Mouse (Mus musculus) forebrain, embryonic 16.5 days (tissue): Measurements from ENCODE around the gene Prss16. TPM values are rescaled to one million over a fixed set of nuclear protein-coding genes. Genes with fewer than 3 reads are reported as not detected.

Source experiments
- ATAC-seq: fragments of 200-750 bp; cut with Nextera tagmentation; 2 replicates; pipeline ENCODE4 v1.8.0; 2017; ENCODE audit warnings: mild to moderate bottlenecking, moderate library complexity
- H3K27ac ChIP-seq: fragments of 300-500 bp; sonication (generic); 2 replicates; pipeline ENCODE4 v1.5.1; 2014; ENCODE audit warnings: low read length, control low read depth
- H3K27me3 ChIP-seq: fragments of 300-500 bp; sonication (generic); replicated peaks from 2 replicates; pipeline ENCODE4 v1.6.1; 2014; ENCODE audit warnings: low read length; ENCODE audit not compliant: control insufficient read depth, insufficient read depth
- H3K36me3 ChIP-seq: fragments of 300-500 bp; sonication (generic); 2 replicates; pipeline ENCODE4 v1.6.1; 2014; ENCODE audit not compliant: control insufficient read depth, insufficient read depth
- H3K4me1 ChIP-seq: fragments of 300-500 bp; sonication (generic); replicated peaks from 2 replicates; pipeline ENCODE4 v1.6.1; 2014; ENCODE audit warnings: low read length; ENCODE audit not compliant: control insufficient read depth, insufficient read depth
- H3K4me2 ChIP-seq: fragments of 300-500 bp; sonication (generic); 2 replicates; pipeline ENCODE4 v1.6.1; 2014; ENCODE audit warnings: mild to moderate bottlenecking, low read length, control low read depth
- H3K4me3 ChIP-seq: fragments of 300-500 bp; sonication (generic); replicated peaks from 2 replicates; pipeline ENCODE4 v1.5.1; 2014; ENCODE audit warnings: mild to moderate bottlenecking, low read length, control low read depth
- H3K9ac ChIP-seq: fragments of 300-500 bp; sonication (generic); replicated peaks from 2 replicates; pipeline ENCODE4 v1.6.1; 2014; ENCODE audit warnings: low read depth, low read length, control low read depth
- H3K9me3 ChIP-seq: fragments of 300-500 bp; sonication (generic); 2 replicates; pipeline ENCODE4 v1.6.1; 2016; ENCODE audit warnings: low read length; ENCODE audit not compliant: control insufficient read depth
- WGBS: fragments of 180-500 bp; shearing (Covaris S2); extraction: QIAGEN DNeasy Blood & Tissue Kit; methylation state at CpG from one replicate; pipeline ENCODE4 v1.1.7; 2014; 5-methylcytosine and 5-hydroxymethylcytosine counted together
- polyA plus RNA-seq: library from polyadenylated mRNA; unstranded; fragments of >200 nt; fragmentation: Nextera tagmentation; extraction: Ambion mirVana; gene quantifications from 2 replicates; pipeline ENCODE4 v1.2.1, GENCODE M21; 2015

The Prss16 gene
- polyA plus RNA-seq, 1 experiment from 2014 or later, result 0.19 TPM

DNA sequence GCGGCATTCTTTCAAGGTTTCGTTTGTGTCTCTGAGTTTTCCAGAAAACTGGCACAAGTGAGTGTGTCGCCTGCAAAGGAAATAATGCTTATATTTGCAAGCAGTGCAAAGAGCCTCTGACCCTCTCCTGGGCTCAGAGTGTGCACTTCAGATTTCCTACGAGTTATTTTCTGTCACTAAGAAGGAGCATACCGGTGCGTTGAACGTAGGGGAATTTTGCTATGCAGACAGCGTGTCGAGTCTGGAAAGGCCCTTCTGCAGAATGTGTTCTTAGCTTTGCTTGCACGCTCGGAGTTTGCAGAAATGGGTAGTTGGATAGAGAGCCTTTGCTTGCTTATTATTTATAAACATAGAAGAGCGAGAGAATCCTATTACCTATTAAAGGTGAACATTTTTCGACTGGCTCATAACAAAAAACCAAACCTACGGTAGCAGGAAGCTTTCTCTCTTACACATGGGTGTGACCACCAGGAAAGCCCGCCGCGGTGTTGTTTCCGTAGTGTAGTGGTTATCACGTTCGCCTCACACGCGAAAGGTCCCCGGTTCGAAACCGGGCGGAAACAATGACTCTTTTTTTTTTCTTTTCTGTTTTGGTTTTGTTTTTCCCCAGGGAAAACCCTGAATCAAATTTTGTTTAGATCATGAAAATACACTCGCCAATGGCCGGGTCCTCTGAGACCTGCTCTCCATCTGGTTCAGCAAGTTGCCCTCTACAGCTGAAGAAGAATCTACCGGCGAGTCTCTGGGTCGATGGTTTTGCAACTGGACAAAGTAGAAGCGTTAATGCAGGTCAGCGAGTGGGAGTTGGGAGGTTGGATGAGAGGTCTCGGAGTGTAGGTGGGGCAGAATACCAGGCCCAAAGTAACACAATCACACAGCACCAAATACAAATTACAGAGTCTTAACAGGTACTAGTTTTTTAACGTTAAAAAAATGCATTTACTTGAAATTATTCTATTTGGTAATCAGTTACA lies 16.8 kb upstream of the Prss16 start:
- Histone ChIP-seq H3K27me3 (0 out of 2 replicates have a peak, but pooled peaks cover 2% of the 10 kb centered on the region), H3K4me2 (peak overlapping the region; percentile 48), H3K27ac (peak overlapping the region; percentile 24), H3K4me3 (peak overlapping the region; percentile 47), H3K4me1 (peaks cover 15% of the 10 kb centered on the region), H3K9ac (peak overlapping the region; percentile 41), H3K9me3 (no peaks in the 10 kb centered on the region), H3K36me3 (no peaks in the 10 kb centered on the region)
- WGBS, result 1% methylated on average over 35 of the region's 35 CpGs
- peak; percentile 62 for ATAC-seq

DNA sequence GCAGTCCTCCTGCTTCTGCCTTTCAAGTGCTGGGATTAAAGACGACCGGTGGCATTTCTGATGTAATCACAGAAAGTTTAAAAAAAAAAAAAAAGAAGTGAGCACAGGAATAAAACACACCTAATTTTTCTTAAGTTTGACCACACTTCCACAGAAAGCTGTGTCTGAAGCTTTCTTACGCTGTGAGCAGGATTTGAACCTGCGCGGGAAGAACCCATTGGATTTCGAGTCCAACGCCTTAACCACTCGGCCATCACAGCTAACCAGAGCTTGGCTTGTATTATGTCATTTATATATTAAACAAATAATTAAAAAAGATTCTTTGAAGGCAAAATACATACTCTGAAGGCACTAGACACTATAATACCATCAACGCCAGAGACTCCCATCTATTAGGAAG lies 12.7 kb upstream of the Prss16 start:
- no peaks in the 10 kb centered on the region for H3K9me3 ChIP-seq
- under 1% methylated on average over 9 of the region's 9 CpGs for WGBS
- H3K4me2 ChIP-seq, result peak overlapping the region; percentile 50
- no peaks in the 10 kb centered on the region for H3K36me3 ChIP-seq
- H3K27me3 ChIP-seq, result peaks cover 22% of the 10 kb centered on the region
- no peak overlapping the region for H3K9ac ChIP-seq
- H3K4me1 ChIP-seq, result peaks cover 24% of the 10 kb centered on the region
- H3K27ac ChIP-seq, result no peak overlapping the region
- ATAC-seq, result peak; percentile 71
- peak overlapping the region; percentile 44 for H3K4me3 ChIP-seq

DNA sequence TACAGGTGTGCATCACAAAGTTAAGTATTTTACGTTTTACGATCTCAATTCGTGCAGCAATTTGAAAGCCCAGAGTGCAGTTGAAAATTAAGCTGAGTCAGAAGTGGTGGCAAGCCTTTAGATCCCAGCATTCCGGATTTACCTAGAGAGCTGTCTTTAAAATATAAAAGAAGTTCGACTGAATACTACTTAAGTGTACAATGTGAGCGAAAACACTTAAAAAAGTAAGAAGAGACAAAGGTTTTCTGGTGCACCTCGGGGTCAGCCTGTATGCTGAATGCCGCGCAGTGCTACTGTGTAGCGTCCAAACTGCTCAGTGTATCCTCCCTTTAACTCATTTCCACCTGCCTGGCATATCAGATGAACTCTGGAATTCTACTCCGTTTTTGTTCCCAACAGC lies 12.0 kb upstream of the Prss16 start:
- Histone ChIP-seq H3K4me2 (peak overlapping the region; percentile 50), H3K36me3 (no peaks in the 10 kb centered on the region), H3K4me3 (peak overlapping the region; percentile 44), H3K27me3 (peaks cover 22% of the 10 kb centered on the region), H3K4me1 (peaks cover 22% of the 10 kb centered on the region), H3K9ac (no peak overlapping the region), H3K9me3 (no peaks in the 10 kb centered on the region), H3K27ac (no peak overlapping the region)
- under 1% methylated on average over 11 of the region's 11 CpGs for WGBS
- ATAC-seq, result no peak

DNA sequence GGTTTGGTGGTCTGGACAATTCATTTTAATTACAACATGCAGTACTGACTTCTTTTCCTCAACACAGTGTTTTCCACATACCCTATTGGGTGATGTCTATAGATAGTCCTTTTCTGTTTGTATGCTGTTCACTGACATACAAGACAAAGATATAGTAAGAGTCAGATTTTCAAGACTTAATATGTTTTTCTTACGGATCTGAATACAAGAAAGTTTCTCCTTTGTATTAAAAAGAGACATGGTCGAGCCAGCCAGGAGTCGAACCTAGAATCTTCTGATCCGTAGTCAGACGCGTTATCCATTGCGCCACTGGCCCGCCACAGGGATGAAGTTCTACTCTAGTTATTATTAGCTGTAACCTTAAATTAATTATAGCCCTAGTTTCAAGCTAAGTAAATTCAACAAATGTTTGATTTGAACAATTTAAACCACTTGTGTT lies 11.4 kb upstream of the Prss16 start:
- Histone ChIP-seq H3K27me3 (peaks cover 28% of the 10 kb centered on the region), H3K4me3 (peak overlapping the region; percentile 44), H3K9ac (no peak overlapping the region), H3K9me3 (no peaks in the 10 kb centered on the region), H3K4me1 (peaks cover 20% of the 10 kb centered on the region), H3K4me2 (peak overlapping the region; percentile 50), H3K36me3 (no peaks in the 10 kb centered on the region), H3K27ac (no peak overlapping the region)
- WGBS, result under 1% methylated on average over 8 of the region's 8 CpGs
- ATAC-seq, result peak; percentile 34; the same call in 1 of the 2 replicates

DNA sequence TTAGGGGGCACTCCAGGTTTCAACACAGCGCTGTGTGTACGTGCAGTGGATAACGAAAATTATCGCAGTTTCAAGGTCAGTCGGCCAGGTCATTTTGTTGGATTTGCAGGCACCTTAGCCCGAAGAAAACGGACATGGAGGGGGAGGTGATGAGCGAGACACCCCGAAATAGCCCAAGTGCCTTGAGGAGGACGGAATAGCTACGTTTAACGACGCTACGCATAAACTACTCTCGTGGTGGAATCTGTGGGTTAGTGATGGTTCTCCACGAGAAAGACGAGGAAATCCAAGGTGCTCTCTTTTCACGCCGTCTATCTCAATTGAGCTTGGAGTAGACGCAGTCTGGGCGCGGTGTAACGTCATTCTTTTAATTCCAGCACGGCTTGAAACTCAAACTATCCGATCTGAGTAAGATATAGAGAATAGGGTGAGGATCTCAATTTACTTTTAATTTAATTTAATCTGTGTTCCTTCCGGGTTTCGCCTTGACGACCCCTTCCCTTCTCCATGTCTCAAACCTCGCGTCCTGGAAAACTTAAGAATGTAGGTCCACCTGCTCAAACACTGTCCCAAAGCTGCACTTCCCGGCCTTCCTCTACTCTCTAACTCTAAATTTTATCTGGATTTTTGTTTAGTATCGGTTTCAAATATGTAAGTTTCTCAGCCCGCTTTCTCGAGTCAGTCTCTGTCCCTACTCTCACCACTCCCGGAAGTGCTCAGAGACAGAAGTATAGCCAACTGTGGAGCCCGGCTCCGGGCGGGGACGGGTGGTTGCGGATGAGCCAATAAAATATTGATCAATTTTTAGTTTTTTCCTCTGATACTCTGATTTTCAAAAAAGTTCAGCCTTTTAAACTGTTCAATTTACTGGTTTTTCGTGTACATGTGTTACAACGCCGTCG lies 10.6 kb upstream of the Prss16 start:
- under 1% methylated on average over 44 of the region's 44 CpGs for WGBS
- no peak for ATAC-seq
- peaks cover 33% of the 10 kb centered on the region for H3K27me3 ChIP-seq
- H3K4me3 ChIP-seq, result peak overlapping the region; percentile 39
- no peak overlapping the region for H3K27ac ChIP-seq
- H3K36me3 ChIP-seq, result no peaks in the 10 kb centered on the region
- H3K9ac ChIP-seq, result no peak overlapping the region
- peaks cover 3% of the 10 kb centered on the region; the same call in 1 of the 2 replicates for H3K9me3 ChIP-seq
- H3K4me2 ChIP-seq, result peak overlapping the region; percentile 50
- peaks cover 20% of the 10 kb centered on the region for H3K4me1 ChIP-seq

DNA sequence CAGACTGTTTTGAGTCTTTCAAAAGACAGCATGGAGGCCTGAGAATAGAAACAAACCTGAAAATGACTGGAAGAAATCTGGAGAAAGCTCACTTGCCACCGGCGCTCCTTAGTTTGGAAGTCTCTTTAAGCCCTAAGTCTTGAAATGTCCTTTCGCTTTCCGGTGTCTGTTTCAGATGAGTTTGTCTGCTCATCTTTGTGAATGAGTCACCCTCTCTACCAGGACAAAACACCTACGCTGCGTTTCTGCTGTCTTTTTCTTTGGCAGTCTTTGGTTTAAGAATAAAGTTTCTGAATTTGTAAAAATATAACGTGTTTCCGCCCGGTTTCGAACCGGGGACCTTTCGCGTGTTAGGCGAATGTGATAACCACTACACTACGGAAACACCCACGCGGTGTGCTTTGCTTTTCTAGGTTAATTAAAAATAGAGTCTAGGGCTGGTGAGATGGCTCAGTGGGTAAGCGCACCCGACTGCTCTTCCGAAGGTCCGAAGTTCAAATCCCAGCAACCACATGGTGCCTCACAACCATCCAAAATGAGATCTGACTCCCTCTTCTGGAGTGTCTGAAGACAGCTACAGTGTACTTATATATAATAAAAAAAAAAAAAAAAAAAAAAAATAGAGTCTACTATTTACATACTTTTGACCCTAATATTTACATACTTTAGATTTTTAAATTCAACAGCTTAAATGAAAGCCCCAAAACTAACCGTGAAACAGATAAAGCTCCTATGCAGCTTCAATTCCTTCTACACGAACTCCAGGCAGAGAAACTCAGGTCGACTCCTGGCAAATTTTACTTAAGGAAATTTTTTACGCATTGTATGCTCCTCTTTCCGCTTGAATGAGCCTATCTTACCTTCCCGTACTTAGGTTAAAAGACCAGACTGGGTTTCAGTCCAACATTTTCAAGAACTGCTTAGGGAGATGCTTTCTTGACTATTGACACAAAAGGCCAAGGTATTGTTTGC lies 6.2 kb upstream of the Prss16 start:
- Histone ChIP-seq H3K27me3 (peaks cover 62% of the 10 kb centered on the region), H3K36me3 (no peaks in the 10 kb centered on the region), H3K4me2 (no peak overlapping the region), H3K9ac (no peak overlapping the region), H3K4me3 (no peak overlapping the region), H3K4me1 (peaks cover 10% of the 10 kb centered on the region), H3K27ac (no peak overlapping the region), H3K9me3 (peaks cover 4% of the 10 kb centered on the region; the same call in 1 of the 2 replicates)
- peak; percentile 78 for ATAC-seq
- 14% methylated on average over 27 of the region's 27 CpGs for WGBS

DNA sequence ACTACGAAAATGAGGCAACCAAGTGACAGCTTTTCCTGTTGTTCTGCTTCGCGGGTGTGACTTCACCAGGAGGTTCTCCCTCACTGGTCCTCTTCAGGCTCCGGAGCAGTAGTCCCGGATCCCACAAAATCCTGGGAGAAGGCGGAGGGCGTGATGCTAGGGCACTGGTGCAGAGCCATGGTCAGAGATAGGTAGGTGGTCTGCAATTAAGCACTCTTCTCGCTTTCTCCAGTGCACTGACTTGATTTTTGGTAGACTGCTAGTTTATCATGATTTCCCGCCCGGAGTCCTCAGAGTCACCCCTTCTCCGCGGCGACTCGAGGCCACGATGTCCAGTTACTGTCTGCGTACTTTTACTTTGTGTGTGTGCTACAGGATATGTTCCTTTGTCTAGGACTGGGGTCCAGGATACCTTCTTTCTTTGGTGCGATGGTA lies 4.9 kb upstream of the Prss16 start:
- no peak for ATAC-seq
- WGBS, result 18% methylated on average over 17 of the region's 17 CpGs
- H3K4me3 ChIP-seq, result no peak overlapping the region
- H3K9ac ChIP-seq, result no peak overlapping the region
- no peaks in the 10 kb centered on the region for H3K36me3 ChIP-seq
- H3K9me3 ChIP-seq, result peaks cover 4% of the 10 kb centered on the region; the same call in 1 of the 2 replicates
- peaks cover 69% of the 10 kb centered on the region for H3K27me3 ChIP-seq
- no peak overlapping the region for H3K4me2 ChIP-seq
- H3K4me1 ChIP-seq, result no peaks in the 10 kb centered on the region
- no peak overlapping the region for H3K27ac ChIP-seq

DNA sequence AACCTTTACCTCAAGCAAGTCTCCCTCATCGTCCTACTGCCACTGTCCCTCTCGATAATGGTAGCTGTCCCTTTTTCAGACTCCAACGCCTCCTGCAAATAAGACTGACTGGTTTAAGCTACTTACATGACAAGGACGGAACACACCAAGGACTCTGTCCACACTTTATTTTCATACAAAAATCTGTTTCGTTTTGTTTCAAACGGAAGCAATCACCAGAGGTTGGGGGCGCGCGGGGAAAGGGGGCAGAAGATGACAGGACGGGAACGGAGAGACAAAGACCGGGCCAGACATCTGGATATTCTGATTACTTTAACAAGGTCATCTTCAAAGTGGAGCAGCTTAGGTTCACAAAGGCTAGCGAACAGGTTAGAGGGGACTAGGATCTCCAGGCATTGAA lies 4.2 kb upstream of the Prss16 start:
- no peaks in the 10 kb centered on the region for H3K36me3 ChIP-seq
- no peak for ATAC-seq
- H3K4me3 ChIP-seq, result no peak overlapping the region
- H3K27me3 ChIP-seq, result peaks cover 69% of the 10 kb centered on the region
- no peak overlapping the region for H3K4me2 ChIP-seq
- H3K9ac ChIP-seq, result no peak overlapping the region
- no peaks in the 10 kb centered on the region for H3K4me1 ChIP-seq
- H3K27ac ChIP-seq, result no peak overlapping the region
- H3K9me3 ChIP-seq, result peaks cover 4% of the 10 kb centered on the region; the same call in 1 of the 2 replicates
- 17% methylated on average over 13 of the region's 13 CpGs for WGBS
